Mouse (Mus musculus): ENCODE measurements around the gene Pcgf3. TPM values are rescaled to one million over a fixed set of nuclear protein-coding genes. Genes with fewer than 3 reads are reported as not detected.

The Pcgf3 gene
- polyA plus RNA-seq, 1 experiment = 10.2 TPM

DNA sequence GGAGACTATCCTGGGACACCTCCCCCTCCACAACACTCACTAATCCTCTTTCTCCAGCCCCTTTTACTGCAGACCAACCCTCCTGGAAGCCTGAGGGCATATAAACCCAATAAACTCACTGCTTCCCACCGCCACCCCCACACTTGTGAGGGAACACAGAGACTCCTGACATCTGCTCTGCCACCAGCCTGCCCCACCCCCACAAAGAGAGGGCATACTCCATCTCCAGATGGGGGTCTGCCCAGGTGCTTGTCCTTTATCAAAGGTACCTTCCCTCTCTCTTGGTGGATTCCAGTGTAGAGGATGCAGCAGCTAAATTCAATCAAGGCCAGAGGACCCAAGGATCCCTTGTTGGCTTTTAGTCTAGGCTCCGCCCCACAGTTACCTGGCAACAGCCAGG is 60.0 kb downstream of the Pcgf3 start:
- no peak for TF ChIP-seq POLR2A (IDR thresholded peaks at IDR 0.05; ENCODE audit: low read depth, low read length)
- no peak for TF ChIP-seq CTCF (conservative IDR thresholded peaks at IDR 0.05; ENCODE audit: insufficient read depth, insufficient read length, low read depth, low read length)
- DNase-seq = no peak
- H3K27ac ChIP-seq (ENCODE audit: insufficient read depth, low read depth, low read length) = no peak overlapping the region
- no peaks in the 10 kb centered on the region for H3K36me3 ChIP-seq (ENCODE audit: control insufficient read depth, insufficient read depth, low read length)
- no peaks in the 10 kb centered on the region for H3K4me1 ChIP-seq (ENCODE audit: control insufficient read depth, insufficient read depth, low read length)
- no peaks in the 10 kb centered on the region for H3K27me3 ChIP-seq (replicated peaks; ENCODE audit: control insufficient read depth, insufficient read depth, low read length)
- no peak overlapping the region for H3K4me3 ChIP-seq (ENCODE audit: insufficient read depth, low read depth, low read length)
- WGBS = 56% methylated on average over 2 of the region's 2 CpGs

DNA sequence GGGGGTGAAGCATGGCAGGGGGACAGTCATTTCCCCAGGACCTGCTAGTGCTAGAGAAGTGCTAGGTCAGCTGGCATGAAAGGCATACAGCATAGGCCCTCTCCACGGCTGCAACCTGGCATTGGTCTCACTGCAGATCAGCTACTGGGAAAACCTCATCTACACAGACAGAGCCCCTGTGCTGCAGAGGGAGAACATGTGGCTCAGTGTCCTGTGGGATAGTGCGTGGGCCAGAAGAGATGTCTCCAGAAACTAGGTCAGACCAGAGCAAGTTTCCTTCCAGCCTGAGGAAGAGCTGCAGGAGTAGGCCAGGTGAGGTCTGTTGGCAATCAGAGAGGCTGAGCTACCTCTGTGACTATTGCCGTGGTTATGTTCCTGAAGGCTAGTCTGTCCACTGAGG is 60.9 kb downstream of the Pcgf3 start:
- no peaks in the 10 kb centered on the region for H3K27me3 ChIP-seq (replicated peaks; ENCODE audit: control insufficient read depth, insufficient read depth, low read length)
- no peaks in the 10 kb centered on the region for H3K36me3 ChIP-seq (ENCODE audit: control insufficient read depth, insufficient read depth, low read length)
- DNase-seq = no peak
- TF ChIP-seq POLR2A (IDR thresholded peaks at IDR 0.05; ENCODE audit: low read depth, low read length) = no peak
- no peak overlapping the region for H3K4me3 ChIP-seq (ENCODE audit: insufficient read depth, low read depth, low read length)
- no peaks in the 10 kb centered on the region for H3K4me1 ChIP-seq (ENCODE audit: control insufficient read depth, insufficient read depth, low read length)
- no peak overlapping the region for H3K27ac ChIP-seq (ENCODE audit: insufficient read depth, low read depth, low read length)
- WGBS = 76% methylated on average over 3 of the region's 3 CpGs

- TF ChIP-seq CTCF (conservative IDR thresholded peaks at IDR 0.05; ENCODE audit: insufficient read depth, insufficient read length, low read depth, low read length) (no peak), POLR2A (IDR thresholded peaks at IDR 0.05; ENCODE audit: low read depth, low read length) (no peak)
- 85% methylated on average over 3 of the region's 3 CpGs for whole genome bisulfite sequencing
- Histone ChIP-seq H3K27ac (ENCODE audit: insufficient read depth, low read depth, low read length) (no peak overlapping the region), H3K4me3 (ENCODE audit: insufficient read depth, low read depth, low read length) (no peak overlapping the region), H3K36me3 (ENCODE audit: control insufficient read depth, insufficient read depth, low read length) (no peaks in the 10 kb centered on the region), H3K4me1 (ENCODE audit: control insufficient read depth, insufficient read depth, low read length) (no peaks in the 10 kb centered on the region), H3K27me3 (replicated peaks; ENCODE audit: control insufficient read depth, insufficient read depth, low read length) (no peaks in the 10 kb centered on the region)
- no peak for DNase-seq
Measured at GRCm38 (mm10) chr5:108522597-108522996, 61.6 kb downstream of the Pcgf3 start.

- WGBS = 96% methylated on average over 2 of the region's 2 CpGs
- Histone ChIP-seq H3K36me3 (ENCODE audit: control insufficient read depth, insufficient read depth, low read length) (no peaks in the 10 kb centered on the region), H3K27me3 (replicated peaks; ENCODE audit: control insufficient read depth, insufficient read depth, low read length) (no peaks in the 10 kb centered on the region), H3K27ac (ENCODE audit: insufficient read depth, low read depth, low read length) (no peak overlapping the region), H3K4me3 (ENCODE audit: insufficient read depth, low read depth, low read length) (no peak overlapping the region), H3K4me1 (ENCODE audit: control insufficient read depth, insufficient read depth, low read length) (no peaks in the 10 kb centered on the region)
- DNase-seq = no peak
- TF ChIP-seq CTCF (conservative IDR thresholded peaks at IDR 0.05; ENCODE audit: insufficient read depth, insufficient read length, low read depth, low read length) (no peak), POLR2A (IDR thresholded peaks at IDR 0.05; ENCODE audit: low read depth, low read length) (no peak)
Measured at GRCm38 (mm10) chr5:108534188-108534587, 73.2 kb downstream of the Pcgf3 start.

DNA sequence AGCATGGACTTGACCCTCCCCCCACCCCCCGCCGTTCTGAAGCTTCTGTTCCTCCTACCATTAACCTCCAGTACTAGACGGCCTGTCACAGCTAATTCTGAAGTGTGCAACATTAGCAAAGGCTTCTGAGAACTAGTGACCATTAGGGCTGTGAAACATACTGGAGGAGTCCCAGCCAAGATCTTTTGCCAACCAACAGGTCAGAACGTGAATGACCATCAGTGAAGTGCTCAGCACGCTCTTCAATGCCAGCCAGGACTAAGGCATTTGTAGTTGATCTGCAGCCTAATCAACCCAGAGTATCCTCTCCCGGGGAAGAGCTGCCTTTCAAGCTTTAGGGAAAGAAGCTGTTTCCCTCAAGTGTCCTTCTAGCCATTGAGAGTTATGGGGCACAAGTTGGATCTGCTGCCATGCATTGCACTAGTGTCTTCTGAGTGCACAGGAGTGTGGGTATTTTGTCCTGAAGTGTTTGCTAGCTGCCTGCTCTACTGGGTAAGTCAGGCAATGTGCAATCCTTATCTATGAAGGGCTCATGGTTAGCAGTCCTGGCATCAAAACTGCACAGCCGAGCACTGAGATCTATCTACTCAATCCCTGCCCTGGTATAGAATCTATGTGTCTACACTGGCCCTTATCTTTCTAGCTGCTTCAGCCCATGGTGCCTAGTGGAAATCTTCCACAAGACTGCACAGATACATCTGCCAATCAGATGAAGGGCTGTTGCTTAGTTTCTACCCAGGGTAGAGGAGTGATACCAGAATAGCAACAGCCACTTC is 82.7 kb downstream of the Pcgf3 start:
- DNase-seq = no peak
- Histone ChIP-seq H3K27ac (ENCODE audit: insufficient read depth, low read depth, low read length) (no peak overlapping the region), H3K27me3 (replicated peaks; ENCODE audit: control insufficient read depth, insufficient read depth, low read length) (no peaks in the 10 kb centered on the region), H3K4me1 (ENCODE audit: control insufficient read depth, insufficient read depth, low read length) (no peaks in the 10 kb centered on the region), H3K36me3 (ENCODE audit: control insufficient read depth, insufficient read depth, low read length) (no peaks in the 10 kb centered on the region), H3K4me3 (ENCODE audit: insufficient read depth, low read depth, low read length) (no peak overlapping the region)
- TF ChIP-seq POLR2A (IDR thresholded peaks at IDR 0.05; ENCODE audit: low read depth, low read length) (no peak), CTCF (conservative IDR thresholded peaks at IDR 0.05; ENCODE audit: insufficient read depth, insufficient read length, low read depth, low read length) (no peak)
- 76% methylated on average over 7 of the region's 7 CpGs for WGBS

- Histone ChIP-seq H3K27ac (ENCODE audit: insufficient read depth, low read depth, low read length) (no peak overlapping the region), H3K4me1 (ENCODE audit: control insufficient read depth, insufficient read depth, low read length) (no peaks in the 10 kb centered on the region), H3K27me3 (replicated peaks; ENCODE audit: control insufficient read depth, insufficient read depth, low read length) (0 out of 2 replicates have a peak, but pooled peaks cover 2% of the 10 kb centered on the region), H3K4me3 (ENCODE audit: insufficient read depth, low read depth, low read length) (no peak overlapping the region), H3K36me3 (ENCODE audit: control insufficient read depth, insufficient read depth, low read length) (no peaks in the 10 kb centered on the region)
- DNase-seq = no peak
- TF ChIP-seq CTCF (conservative IDR thresholded peaks at IDR 0.05; ENCODE audit: insufficient read depth, insufficient read length, low read depth, low read length) (no peak), POLR2A (IDR thresholded peaks at IDR 0.05; ENCODE audit: low read depth, low read length) (no peak)
- 89% methylated on average over 5 of the region's 5 CpGs for WGBS
Measured at GRCm38 (mm10) chr5:108547636-108548035, 86.6 kb downstream of the Pcgf3 start.

- Histone ChIP-seq H3K36me3 (ENCODE audit: control insufficient read depth, insufficient read depth, low read length) (no peaks in the 10 kb centered on the region), H3K4me1 (ENCODE audit: control insufficient read depth, insufficient read depth, low read length) (no peaks in the 10 kb centered on the region), H3K27me3 (replicated peaks; ENCODE audit: control insufficient read depth, insufficient read depth, low read length) (0 out of 2 replicates have a peak, but pooled peaks cover 2% of the 10 kb centered on the region), H3K27ac (ENCODE audit: insufficient read depth, low read depth, low read length) (no peak overlapping the region), H3K4me3 (ENCODE audit: insufficient read depth, low read depth, low read length) (no peak overlapping the region)
- 19% methylated on average over 7 of the region's 7 CpGs for WGBS
- TF ChIP-seq POLR2A (IDR thresholded peaks at IDR 0.05; ENCODE audit: low read depth, low read length) (no peak), CTCF (conservative IDR thresholded peaks at IDR 0.05; ENCODE audit: insufficient read depth, insufficient read length, low read depth, low read length) (no peak)
- no peak for DNase-seq
Measured at GRCm38 (mm10) chr5:108549137-108549488, 88.1 kb downstream of the Pcgf3 start.

Measured in kidney, adult 2 months (tissue).